Mouse (Mus musculus) forebrain, embryonic 16.5 days (tissue): ENCODE measurements around the gene Lipe. TPM values are rescaled to one million over a fixed set of nuclear protein-coding genes. Genes with fewer than 3 reads are reported as not detected.
A peak's percentile ranks its signal among the peaks of the same experiment; 100 is the strongest.

Experiments
- ATAC-seq: fragments of 200-750 bp; cut with Nextera tagmentation; 2 replicates; pipeline ENCODE4 v1.8.0; 2017; ENCODE audit warnings: mild to moderate bottlenecking, moderate library complexity
- H3K27ac ChIP-seq: fragments of 300-500 bp; sonication (generic); 2 replicates; pipeline ENCODE4 v1.5.1; 2014; ENCODE audit warnings: low read length, control low read depth
- H3K27me3 ChIP-seq: fragments of 300-500 bp; sonication (generic); replicated peaks from 2 replicates; pipeline ENCODE4 v1.6.1; 2014; ENCODE audit warnings: low read length; ENCODE audit not compliant: control insufficient read depth, insufficient read depth
- H3K36me3 ChIP-seq: fragments of 300-500 bp; sonication (generic); 2 replicates; pipeline ENCODE4 v1.6.1; 2014; ENCODE audit not compliant: control insufficient read depth, insufficient read depth
- H3K4me1 ChIP-seq: fragments of 300-500 bp; sonication (generic); replicated peaks from 2 replicates; pipeline ENCODE4 v1.6.1; 2014; ENCODE audit warnings: low read length; ENCODE audit not compliant: control insufficient read depth, insufficient read depth
- H3K4me2 ChIP-seq: fragments of 300-500 bp; sonication (generic); 2 replicates; pipeline ENCODE4 v1.6.1; 2014; ENCODE audit warnings: mild to moderate bottlenecking, low read length, control low read depth
- H3K4me3 ChIP-seq: fragments of 300-500 bp; sonication (generic); replicated peaks from 2 replicates; pipeline ENCODE4 v1.5.1; 2014; ENCODE audit warnings: mild to moderate bottlenecking, low read length, control low read depth
- H3K9ac ChIP-seq: fragments of 300-500 bp; sonication (generic); replicated peaks from 2 replicates; pipeline ENCODE4 v1.6.1; 2014; ENCODE audit warnings: low read depth, low read length, control low read depth
- H3K9me3 ChIP-seq: fragments of 300-500 bp; sonication (generic); 2 replicates; pipeline ENCODE4 v1.6.1; 2016; ENCODE audit warnings: low read length; ENCODE audit not compliant: control insufficient read depth
- WGBS: fragments of 180-500 bp; shearing (Covaris S2); extraction: QIAGEN DNeasy Blood & Tissue Kit; methylation state at CpG from one replicate; pipeline ENCODE4 v1.1.7; 2014; 5-methylcytosine and 5-hydroxymethylcytosine counted together
- polyA plus RNA-seq: library from polyadenylated mRNA; unstranded; fragments of >200 nt; fragmentation: Nextera tagmentation; extraction: Ambion mirVana; gene quantifications from 2 replicates; pipeline ENCODE4 v1.2.1, GENCODE M21; 2015

Gene Lipe
- polyA plus RNA-seq, 1 experiment from 2014 or later = 18.5 TPM

DNA sequence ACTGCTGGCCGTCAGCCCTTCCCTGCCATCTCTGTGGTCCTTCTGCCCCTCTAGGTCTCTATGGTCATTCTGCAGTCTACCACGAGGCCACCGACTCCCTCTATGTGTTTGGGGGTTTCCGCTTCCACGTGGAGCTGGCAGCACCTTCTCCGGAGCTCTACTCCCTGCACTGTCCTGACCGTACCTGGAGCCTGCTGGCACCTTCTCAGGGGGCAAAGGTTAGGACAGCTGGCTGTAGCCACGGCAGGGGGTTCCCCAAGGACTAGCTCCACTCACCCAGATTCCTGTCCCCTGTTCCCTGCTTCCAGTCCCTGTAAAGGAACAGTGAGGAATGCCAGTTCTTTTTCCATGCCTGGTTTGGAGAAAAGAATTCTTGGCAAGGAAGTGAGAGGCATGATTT lies 49.6 kb downstream of the Lipe start:
- peaks cover 28% of the 10 kb centered on the region for H3K36me3 ChIP-seq
- no peak overlapping the region for H3K4me2 ChIP-seq
- H3K27me3 ChIP-seq = no peaks in the 10 kb centered on the region
- ATAC-seq = no peak
- whole genome bisulfite sequencing = 89% methylated on average over 8 of the region's 8 CpGs
- H3K9ac ChIP-seq = no peak overlapping the region
- no peak overlapping the region for H3K27ac ChIP-seq
- H3K9me3 ChIP-seq = 0 out of 2 replicates have a peak, but pooled peaks cover 5% of the 10 kb centered on the region
- no peaks in the 10 kb centered on the region for H3K4me1 ChIP-seq
- no peak overlapping the region for H3K4me3 ChIP-seq

GRCm38 (mm10) chr7:25341000-25341784 lies 57.3 kb downstream of the Lipe start:
- Histone ChIP-seq H3K9me3 (no peaks in the 10 kb centered on the region), H3K27me3 (no peaks in the 10 kb centered on the region), H3K4me1 (peaks cover 3% of the 10 kb centered on the region; the same call in 1 of the 2 replicates), H3K9ac (no peak overlapping the region), H3K4me2 (no peak overlapping the region), H3K27ac (no peak overlapping the region), H3K4me3 (no peak overlapping the region), H3K36me3 (peaks cover 2% of the 10 kb centered on the region; the same call in 1 of the 2 replicates)
- ATAC-seq = peak; percentile 80
- 72% methylated on average over 20 of the region's 20 CpGs for WGBS

GRCm38 (mm10) chr7:25339329-25339728 lies 59.2 kb downstream of the Lipe start:
- Histone ChIP-seq H3K9me3 (no peaks in the 10 kb centered on the region), H3K4me2 (no peak overlapping the region), H3K36me3 (peaks cover 8% of the 10 kb centered on the region), H3K27me3 (no peaks in the 10 kb centered on the region), H3K9ac (no peak overlapping the region), H3K27ac (no peak overlapping the region), H3K4me1 (peaks cover 3% of the 10 kb centered on the region; the same call in 1 of the 2 replicates), H3K4me3 (no peak overlapping the region)
- 91% methylated on average over 9 of the region's 9 CpGs for WGBS
- ATAC-seq = no peak

DNA sequence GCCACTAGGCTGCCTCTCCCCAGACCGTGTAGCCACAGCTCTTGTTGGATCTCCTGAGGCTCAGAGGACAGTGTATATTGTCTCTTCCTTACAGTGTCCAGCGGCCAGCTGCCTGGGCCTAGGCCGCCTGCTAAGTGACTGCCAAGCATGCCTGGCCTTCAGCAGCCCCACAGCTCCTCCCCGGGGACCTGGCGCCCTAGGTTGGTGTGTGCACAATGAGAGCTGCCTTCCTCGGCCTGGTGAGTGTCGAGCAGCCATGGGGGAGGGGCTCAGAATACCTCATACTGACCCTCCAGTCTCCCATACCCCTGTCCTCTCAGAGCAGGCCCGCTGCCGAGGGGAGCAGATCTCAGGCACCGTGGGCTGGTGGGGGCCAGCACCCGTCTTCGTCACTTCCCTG lies 64.0 kb downstream of the Lipe start:
- Histone ChIP-seq H3K9ac (no peak overlapping the region), H3K4me3 (no peak overlapping the region), H3K4me1 (no peaks in the 10 kb centered on the region), H3K36me3 (peaks cover 22% of the 10 kb centered on the region), H3K27me3 (no peaks in the 10 kb centered on the region), H3K27ac (no peak overlapping the region), H3K4me2 (no peak overlapping the region), H3K9me3 (no peaks in the 10 kb centered on the region)
- no peak for ATAC-seq
- 81% methylated on average over 12 of the region's 12 CpGs for WGBS

- Histone ChIP-seq H3K4me3 (no peak overlapping the region), H3K4me1 (no peaks in the 10 kb centered on the region), H3K9me3 (no peaks in the 10 kb centered on the region), H3K36me3 (peaks cover 22% of the 10 kb centered on the region), H3K9ac (no peak overlapping the region), H3K4me2 (no peak overlapping the region), H3K27ac (no peak overlapping the region), H3K27me3 (no peaks in the 10 kb centered on the region)
- WGBS = 38% methylated on average over 16 of the region's 16 CpGs
- ATAC-seq = peak; percentile 63
Measured at GRCm38 (mm10) chr7:25333596-25334307, 64.8 kb downstream of the Lipe start.

Other genes starting within 250 kb of the Lipe start
- gene Pou2f2, start 219.0 kb downstream of the Lipe start, polyA plus RNA-seq = 10.6 and 17.0 TPM in 2 replicates
- 14.7 and 15.0 TPM in 2 replicates for gene Dedd2, start 178.1 kb downstream of the Lipe start, polyA plus RNA-seq
- 1.8 and 1.9 TPM in 2 replicates for gene Zfp526, start 177.3 kb downstream of the Lipe start, polyA plus RNA-seq
- gene Gsk3a, start 160.9 kb downstream of the Lipe start, polyA plus RNA-seq = 14.9 and 17.1 TPM in 2 replicates
- gene Erf, start 147.9 kb downstream of the Lipe start, polyA plus RNA-seq = 4.8 and 5.3 TPM in 2 replicates
- 42.2 and 48.0 TPM in 2 replicates for gene Cic, start 131.0 kb downstream of the Lipe start, polyA plus RNA-seq
- gene Pafah1b3, start 100.7 kb downstream of the Lipe start, polyA plus RNA-seq = 499 and 556 TPM in 2 replicates
- gene Prr19, start 97.3 kb downstream of the Lipe start, polyA plus RNA-seq = 1.4 and 2.2 TPM in 2 replicates
- gene Tmem145, start 92.6 kb downstream of the Lipe start, polyA plus RNA-seq = 24.5 and 41.2 TPM in 2 replicates
- gene Megf8, start 81.5 kb downstream of the Lipe start, polyA plus RNA-seq = 22.6 and 25.0 TPM in 2 replicates
- 0.50 TPM in 1 of 2 replicates, not detected in the other for gene Cnfn, start 29.0 kb downstream of the Lipe start, polyA plus RNA-seq
- gene Cxcl17, start 14.2 kb upstream of the Lipe start, polyA plus RNA-seq = 0.34 and 0.96 TPM in 2 replicates
- 0.96 and 1.1 TPM in 2 replicates for gene Ceacam1, start 78.9 kb upstream of the Lipe start, polyA plus RNA-seq
- gene Ceacam2, start 141.1 kb upstream of the Lipe start, polyA plus RNA-seq = 0.11 TPM in 1 of 2 replicates, not detected in the other
- 0.39 TPM in 1 of 2 replicates, not detected in the other for gene Erich4, start 217.2 kb upstream of the Lipe start, polyA plus RNA-seq
- 36.0 and 38.8 TPM in 2 replicates for gene Dmac2, start 220.7 kb upstream of the Lipe start, polyA plus RNA-seq
- gene B3gnt8, start 227.9 kb upstream of the Lipe start, polyA plus RNA-seq = 0.44 and 0.92 TPM in 2 replicates